Mouse (Mus musculus): ENCODE measurements at regions not wholly inside any gene's neighbourhood (a gene's known extent, or its start where the extent isn't known, plus 50 kb on each side); places are given as distances from the start of the nearest gene placed in this dataset.

GRCm38 (mm10) chr10:122197703-122198102 is 100.5 kb upstream of the Rxylt1 start:
- no peak for DNase-seq (ENCODE audit: low read depth in 2 of 2, low spot score in 2 of 2)

DNA sequence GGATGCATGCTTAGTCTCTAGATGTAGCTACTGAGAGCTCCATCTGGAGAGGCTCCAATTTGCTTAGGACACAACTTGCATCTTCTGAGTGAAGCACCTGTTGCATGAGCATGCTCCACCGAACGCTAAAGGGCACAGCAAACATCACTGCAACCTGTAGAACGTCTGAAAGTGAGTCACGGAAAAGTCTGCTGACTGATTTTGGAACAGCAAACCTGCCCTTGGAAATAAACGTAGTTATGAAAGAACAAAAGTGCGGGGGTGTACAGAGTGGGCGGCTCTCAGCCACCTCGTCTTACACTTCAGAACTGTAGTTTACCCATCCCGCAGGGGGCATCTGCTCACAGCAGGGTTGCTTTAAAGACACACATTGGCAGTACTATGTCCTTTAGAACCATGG is 97.0 kb upstream of the Rxylt1 start:
- DNase-seq (ENCODE audit: low read depth in 2 of 2, low spot score in 2 of 2) = no peak

DNA sequence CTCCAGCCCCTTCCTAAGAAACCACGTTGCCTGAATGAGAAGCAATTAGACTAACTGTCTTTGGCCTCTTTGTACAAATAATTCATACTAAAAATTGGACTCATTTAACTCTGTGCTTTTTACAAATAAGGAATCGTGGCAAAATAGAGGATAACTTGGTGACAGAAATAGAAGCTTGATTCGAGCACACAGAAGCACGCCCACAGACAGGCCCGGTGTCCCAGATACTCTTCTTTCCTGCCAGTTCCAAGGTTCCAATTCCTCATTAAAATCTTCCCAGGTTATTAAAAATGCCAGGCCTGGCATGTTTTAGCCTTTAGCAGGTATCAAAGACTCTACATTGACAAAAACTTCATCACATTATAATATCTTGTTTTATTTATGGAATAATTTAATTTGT is 96.2 kb upstream of the Rxylt1 start:
- DNase-seq (ENCODE audit: low read depth in 2 of 2, low spot score in 2 of 2) = no peak

DNA sequence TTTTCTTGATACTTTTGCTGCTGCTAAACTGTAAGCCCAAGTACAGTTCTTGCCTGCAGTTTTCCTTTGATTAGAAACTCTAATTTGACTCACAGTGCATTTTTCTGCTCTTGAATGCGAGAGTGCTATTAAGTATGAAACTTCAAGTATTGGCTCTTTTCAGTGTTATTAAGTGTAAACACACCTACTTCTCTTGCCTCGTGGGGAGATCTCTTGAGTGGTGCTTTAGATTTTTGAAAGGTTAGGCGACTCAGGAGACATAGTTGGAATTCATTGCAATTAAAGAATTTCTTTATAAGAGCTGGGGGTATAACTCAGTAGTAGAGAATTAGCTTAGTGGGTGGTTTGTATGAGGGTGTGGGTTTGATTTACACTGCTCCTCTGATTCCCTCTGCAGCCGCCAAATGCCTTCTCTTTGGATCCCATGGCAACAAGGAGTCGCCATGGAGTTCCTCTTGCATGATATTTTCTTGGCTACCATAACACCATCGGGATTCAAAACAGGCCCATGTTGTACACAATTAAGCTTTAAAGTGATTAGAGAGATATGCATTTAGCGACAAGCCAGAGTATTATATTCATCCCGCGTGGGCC is 88.1 kb upstream of the Rxylt1 start:
- no peak for DNase-seq (ENCODE audit: low read depth in 2 of 2, low spot score in 2 of 2)

DNA sequence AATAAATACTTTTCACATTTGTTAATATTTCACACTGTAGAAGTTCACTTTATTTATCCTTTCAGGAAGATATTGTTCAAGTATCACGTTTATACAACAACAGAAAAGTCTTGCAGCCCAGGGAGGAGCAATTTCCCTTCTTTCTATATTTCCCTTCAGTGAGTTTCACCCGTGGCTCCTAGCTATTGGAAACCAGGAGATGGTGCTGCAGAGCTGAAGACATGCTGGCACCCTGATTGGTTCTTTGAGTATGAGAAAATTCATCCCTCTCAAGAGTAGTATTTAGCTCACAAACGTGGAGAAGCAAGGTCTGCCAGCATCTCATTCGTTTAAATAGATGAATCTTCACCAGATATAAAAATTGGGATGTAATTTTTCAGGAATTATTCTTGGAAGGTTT is 85.9 kb upstream of the Rxylt1 start:
- DNase-seq (ENCODE audit: low read depth in 2 of 2, low spot score in 2 of 2) = no peak

DNA sequence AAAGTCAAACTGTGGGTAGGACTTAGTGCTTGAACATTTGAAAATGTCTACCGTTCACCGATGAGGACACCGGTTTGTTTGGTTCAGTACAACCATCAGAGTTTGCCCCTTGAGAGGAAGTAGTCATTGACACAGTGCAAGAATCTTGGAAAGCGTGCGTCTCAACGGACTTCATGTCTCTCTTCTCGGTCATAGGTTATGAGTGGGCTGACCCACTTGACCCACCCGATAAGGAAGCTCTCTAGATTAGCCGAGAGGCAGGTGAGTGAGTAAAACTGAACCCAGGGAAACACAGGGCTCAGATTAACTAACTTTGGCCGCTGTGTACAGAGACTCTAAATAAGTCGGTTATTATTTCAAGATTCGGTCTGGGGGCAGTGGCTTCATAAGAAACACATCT is 51.9 kb upstream of the Rxylt1 start:
- DNase-seq (ENCODE audit: low read depth in 2 of 2, low spot score in 2 of 2) = no peak

DNA sequence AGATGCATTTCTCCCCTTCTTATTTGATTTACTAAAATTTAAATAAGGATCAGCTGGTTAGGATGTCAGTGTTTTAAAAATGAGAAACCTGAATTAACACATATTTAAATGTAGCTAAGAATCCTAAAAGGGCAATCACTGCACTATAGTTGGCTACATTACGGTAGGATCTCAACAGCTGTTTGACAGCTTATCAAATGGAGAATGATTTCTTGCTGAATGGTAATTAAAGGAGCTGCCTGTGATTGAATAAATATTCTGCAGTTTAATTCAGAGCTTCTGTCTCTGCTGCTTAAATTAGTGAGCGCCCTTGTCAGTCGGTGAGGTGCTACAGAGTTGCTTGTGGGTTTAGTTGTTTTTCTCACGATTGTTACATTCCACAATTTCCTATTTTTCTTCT is 51.4 kb upstream of the Rxylt1 start:
- DNase-seq (ENCODE audit: low read depth in 2 of 2, low spot score in 2 of 2) = no peak
